In the genomic region with DNA sequence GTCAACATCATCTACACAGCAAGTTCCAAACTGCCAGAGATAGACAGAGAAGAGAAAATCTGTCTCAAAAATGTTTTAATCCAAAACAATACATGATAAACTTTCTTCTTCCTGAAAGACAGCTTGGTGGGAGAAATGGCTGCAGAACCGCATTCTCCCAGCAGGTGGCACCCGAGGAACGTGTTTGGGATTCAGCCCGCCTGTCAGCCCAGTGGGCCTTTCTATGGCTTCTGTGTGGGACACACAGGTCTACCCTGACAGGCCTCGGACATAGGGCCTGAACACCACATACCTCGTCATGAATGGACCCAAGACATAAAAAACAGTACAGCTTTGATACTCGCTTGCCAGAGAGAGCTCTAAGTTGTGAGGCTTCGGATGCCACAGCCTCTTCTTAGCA, we compare ENCODE assay signal across 9 mouse cellular contexts. TPM values are rescaled to one million over a fixed set of nuclear protein-coding genes. Genes with fewer than 3 reads are reported as not detected.
A peak's percentile ranks its signal among the peaks of the same experiment; 100 is the strongest.
DNase-seq lines count a peak whose midpoint lies in the region; ATAC-seq and TF ChIP-seq lines count a peak whose summit lies in the region.
"Had no signal": no experiment of that assay in that cellular context is flagged by ENCODE, and none has a peak within 500 bp of the region (broad histone marks: within the 10 kb centered on the region; RNA-seq: fewer than 3 reads in every experiment).

No protein-coding gene starts in this region.

- no peak overlapping the region for H3K4me2 ChIP-seq in intestine, embryonic 14.5 days (ENCODE audit: low read length)
- no peak overlapping the region for H3K4me2 ChIP-seq in intestine, embryonic 16.5 days (ENCODE audit: low read depth, low read length)
- H3K4me2 ChIP-seq in stomach, postnatal 0 days (replicated peaks; ENCODE audit: low read depth): no peak overlapping the region

- TF ChIP-seq CTCF in stomach, postnatal 0 days (IDR thresholded peaks at IDR 0.05; ENCODE audit: low read depth): peak; percentile 97

- no peak overlapping the region for H3K27ac ChIP-seq in intestine, embryonic 14.5 days (ENCODE audit: low read depth)
- no peak overlapping the region for H3K27ac ChIP-seq in intestine, embryonic 16.5 days (ENCODE audit: low read length)
- H3K27ac ChIP-seq in stomach, postnatal 0 days (replicated peaks): no peak overlapping the region

- no peak overlapping the region for H3K4me3 ChIP-seq in intestine, embryonic 14.5 days (ENCODE audit: low read depth, low read length)
- no peak overlapping the region for H3K4me3 ChIP-seq in intestine, embryonic 16.5 days (ENCODE audit: low read length)
- no peak overlapping the region for H3K4me3 ChIP-seq in stomach, postnatal 0 days (ENCODE audit: low read depth, low read length)
- H3K4me3 ChIP-seq: megakaryocyte, embryonic 14.5 days had no signal

- DNase-seq in intestine, embryonic 14.5 days (ENCODE audit: low spot score): peak; percentile 97
- DNase-seq in cerebellum, postnatal 4 days (ENCODE audit: low spot score in 2 of 2): peak; percentile 90 to 91
- DNase-seq in gastrocnemius, adult 8-10 months (ENCODE audit: low spot score in 2 of 2): peak; percentile 44 to 53
- DNase-seq in kidney, adult 18-20 months: peak; percentile 84
- peak; percentile 75 to 81 for DNase-seq in left cerebral cortex, postnatal 36 days (ENCODE audit: low spot score in 2 of 2)
- peak; percentile 21 for DNase-seq in naive thymus-derived CD4-positive, alpha-beta T cell, adult 2 months (ENCODE audit: low read depth)
- peak; percentile 80 for DNase-seq in stomach, postnatal 0 days (ENCODE audit: low spot score)

- H3K27me3 ChIP-seq in intestine, embryonic 14.5 days (replicated peaks; ENCODE audit: control insufficient read depth, insufficient read depth, low read length): no peaks in the 10 kb centered on the region
- H3K27me3 ChIP-seq in intestine, embryonic 16.5 days (replicated peaks; ENCODE audit: control insufficient read depth, insufficient read depth, low read length): no peaks in the 10 kb centered on the region
- no peaks in the 10 kb centered on the region for H3K27me3 ChIP-seq in stomach, postnatal 0 days (ENCODE audit: control insufficient read depth, insufficient read depth, low read length)
- H3K27me3 ChIP-seq: megakaryocyte, embryonic 14.5 days had no signal

- no peaks in the 10 kb centered on the region for H3K36me3 ChIP-seq in intestine, embryonic 14.5 days (ENCODE audit: control insufficient read depth, insufficient read depth, low read length)
- H3K36me3 ChIP-seq in intestine, embryonic 16.5 days (ENCODE audit: control insufficient read depth, insufficient read depth, low read length): no peaks in the 10 kb centered on the region
- H3K36me3 ChIP-seq in stomach, postnatal 0 days (ENCODE audit: control insufficient read depth, insufficient read depth, low read length): no peaks in the 10 kb centered on the region

- no peak for TF ChIP-seq EP300 in stomach, postnatal 0 days (optimal IDR thresholded peaks at IDR 0.05)

- no peaks in the 10 kb centered on the region for H3K9me3 ChIP-seq in intestine, embryonic 14.5 days (ENCODE audit: control insufficient read depth, low read length)
- peaks cover 3% of the 10 kb centered on the region; the same call in 1 of the 2 replicates for H3K9me3 ChIP-seq in intestine, embryonic 16.5 days (ENCODE audit: control insufficient read depth, low read length)
- no peaks in the 10 kb centered on the region for H3K9me3 ChIP-seq in stomach, postnatal 0 days (ENCODE audit: control insufficient read depth, low read length)

- peak; percentile 74 for ATAC-seq in intestine, embryonic 14.5 days (replicated peaks; ENCODE audit: low FRiP score, low TSS enrichment, low read depth)
- ATAC-seq in intestine, embryonic 16.5 days: no peak
- ATAC-seq in stomach, postnatal 0 days (ENCODE audit: low FRiP score, low TSS enrichment): 0 out of 2 replicates have a peak, but pooled peaks have one; percentile 37

- intact Hi-C loops in left cerebral cortex, postnatal 36 days (cut with DNase I): loop anchor here (1.0 to 5.0 kb wide), 2 partner anchors 52 to 202 kb away; no protein-coding TSS in a partner anchor

- no peaks in the 10 kb centered on the region for H3K4me1 ChIP-seq in intestine, embryonic 14.5 days (replicated peaks; ENCODE audit: control insufficient read depth, insufficient read depth, low read length)
- H3K4me1 ChIP-seq in intestine, embryonic 16.5 days (ENCODE audit: control insufficient read depth, insufficient read depth, low read length): no peaks in the 10 kb centered on the region
- no peaks in the 10 kb centered on the region for H3K4me1 ChIP-seq in stomach, postnatal 0 days (replicated peaks; ENCODE audit: control insufficient read depth, insufficient read depth)
- H3K4me1 ChIP-seq: megakaryocyte, embryonic 14.5 days had no signal

- no peak overlapping the region for H3K9ac ChIP-seq in intestine, embryonic 14.5 days (ENCODE audit: low read length)
- no peak overlapping the region for H3K9ac ChIP-seq in intestine, embryonic 16.5 days (ENCODE audit: low read depth, low read length)
- no peak overlapping the region for H3K9ac ChIP-seq in stomach, postnatal 0 days (ENCODE audit: low read length)

- 20% methylated on average over 8 of the region's 8 CpGs for WGBS in intestine, embryonic 14.5 days
- 19% methylated on average over 8 of the region's 8 CpGs for WGBS in intestine, embryonic 16.5 days
- WGBS in stomach, postnatal 0 days: 20% methylated on average over 8 of the region's 8 CpGs

RNA-seq across cellular contexts. Expression of gene Kcna5, which starts 35.1 kb away (rescaled TPM):
- 10.5 and 11.5 TPM in 2 replicates for polyA plus RNA-seq in intestine, embryonic 14.5 days (2014; fragmentation: Nextera tagmentation; extraction: Ambion mirVana)
- polyA plus RNA-seq in intestine, embryonic 16.5 days (2015; fragmentation: Nextera tagmentation; extraction: Ambion mirVana): 6.5 and 7.6 TPM in 2 replicates
- total RNA-seq in gastrocnemius, adult 8-10 months (2022): 1 to 10 TPM; 3.3 to 3.9 (median 3.5) TPM
- total RNA-seq in left cerebral cortex, postnatal 36 days (2021): 1 to 10 TPM; 3.5 to 7.2 TPM
- 3.2 and 3.5 TPM in 2 replicates for polyA plus RNA-seq in stomach, postnatal 0 days (2015; fragmentation: Nextera tagmentation; extraction: Ambion mirVana)

Comparison
In these comparisons a context has a peak if more than half of its experiments do, and no peak if none do; other contexts are left out.
1. DNase-seq: peak in every context shown above with its lines; median percentile 97 in intestine, embryonic 14.5 days; 90 in cerebellum, postnatal 4 days; 84 in kidney, adult 18-20 months; 80 in stomach, postnatal 0 days; 78 in left cerebral cortex, postnatal 36 days; 48 in gastrocnemius, adult 8-10 months; 21 in naive thymus-derived CD4-positive, alpha-beta T cell, adult 2 months.